Mouse (Mus musculus): ENCODE data around the gene Plekhd1.

DNA sequence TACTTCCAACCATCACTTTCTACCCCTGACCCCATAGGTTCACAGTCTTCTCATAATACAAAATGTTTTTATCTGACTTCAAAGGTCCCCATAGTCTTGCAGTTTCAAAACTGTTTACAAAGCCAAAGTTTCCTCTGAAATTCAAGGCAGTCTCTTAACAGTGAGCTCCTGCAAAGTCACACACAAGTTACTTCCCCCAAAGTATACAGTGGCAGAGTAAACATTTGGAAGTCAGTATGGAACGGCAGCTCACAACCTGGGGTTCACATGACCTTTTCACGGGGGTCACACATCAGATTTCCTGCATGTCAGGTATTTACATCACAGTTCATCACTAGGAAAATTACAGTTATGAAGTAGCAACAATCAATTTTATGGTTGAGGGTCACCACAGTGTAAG lies 28.5 kb upstream of the Plekhd1 start:
- TF ChIP-seq CTCF (IDR thresholded peaks at IDR 0.05; ENCODE audit: borderline replicate concordance, insufficient read depth, low read length) (no peak), POLR2A (IDR thresholded peaks at IDR 0.05; ENCODE audit: low read depth, low read length) (no peak)
